Mouse (Mus musculus) G1E (cell line): ENCODE results near the gene Gmppa.

Experiments used
- CTCF ChIP-seq: IDR thresholded peaks from 2 replicates; pipeline ENCODE4 v1.5.1; 2012; ENCODE audit warnings: low read depth, low read length, inconsistent platforms, mixed read lengths
- GATA1 ChIP-seq: IDR thresholded peaks from 2 replicates; pipeline ENCODE4 v1.6.1; 2012; ENCODE audit warnings: borderline replicate concordance, low read length, inconsistent platforms, mixed read lengths

GRCm38 (mm10) chr1:75435475-75436328, at the start of gene Gmppa:
- no peak for TF ChIP-seq CTCF
- TF ChIP-seq GATA1, result no peak
